Mouse (Mus musculus) E14TG2a.4 (cell line): ENCODE measurements at regions not wholly inside any gene's neighbourhood (a gene's known extent, or its start where the extent isn't known, plus 50 kb on each side); places are given as distances from the start of the nearest gene placed in this dataset.

Experiments used
- H3K27me3 ChIP-seq: 2 replicates; pipeline ENCODE4 v1.6.1; 2014; ENCODE audit warnings: low read length, control low read depth; ENCODE audit not compliant: insufficient read depth
- H3K36me3 ChIP-seq: 2 replicates; pipeline ENCODE4 v1.6.1; 2014; ENCODE audit warnings: low read length, control low read depth; ENCODE audit not compliant: insufficient read depth
- H3K4me1 ChIP-seq: replicated peaks from 2 replicates; pipeline ENCODE4 v1.6.1; 2014; ENCODE audit warnings: low read depth, low read length, control low read depth
- H3K4me3 ChIP-seq: replicated peaks from 2 replicates; pipeline ENCODE4 v1.5.1; 2014; ENCODE audit warnings: mild to moderate bottlenecking, low read length
- H3K9me3 ChIP-seq: 2 replicates; pipeline ENCODE4 v1.6.1; 2014; ENCODE audit warnings: low read length, control low read depth
- CTCF ChIP-seq: conservative IDR thresholded peaks from 2 replicates; pipeline ENCODE4 v1.5.1; 2014; ENCODE audit warnings: low read length
- NANOG ChIP-seq: IDR thresholded peaks from 2 replicates; pipeline ENCODE4 v1.6.1; 2014; ENCODE audit warnings: borderline replicate concordance, low read length, mixed read lengths
- POU5F1 ChIP-seq: IDR thresholded peaks from 2 replicates; pipeline ENCODE4 v1.6.1; 2014; ENCODE audit warnings: low read length, borderline replicate concordance

DNA sequence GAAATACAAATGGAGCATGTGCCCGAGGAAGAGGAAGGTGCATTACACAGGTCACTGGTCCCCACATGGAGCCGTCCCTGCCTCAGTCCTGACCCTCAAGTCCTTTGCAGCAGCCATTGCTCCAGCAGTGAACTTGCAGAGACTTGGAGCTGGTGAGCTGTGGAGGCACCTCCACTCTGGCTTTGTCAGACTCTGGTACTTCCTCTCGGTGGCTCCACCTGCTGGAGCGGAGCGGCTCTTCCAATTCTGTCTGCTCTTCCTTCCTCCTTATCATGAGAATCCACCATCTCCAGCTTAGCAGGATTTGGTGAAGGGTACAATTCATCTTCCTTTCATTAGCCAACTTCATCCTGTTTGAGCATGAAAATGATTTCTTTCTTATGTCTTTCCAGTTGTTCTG, 149.3 kb upstream of the Slc7a14 start:
- Histone ChIP-seq H3K9me3 (peaks cover 22% of the 10 kb centered on the region), H3K36me3 (no peaks in the 10 kb centered on the region), H3K27me3 (no peaks in the 10 kb centered on the region), H3K4me1 (peaks cover 8% of the 10 kb centered on the region; the same call in 1 of the 2 replicates), H3K4me3 (no peak overlapping the region)
- TF ChIP-seq NANOG (no peak), CTCF (peak; percentile 24)

DNA sequence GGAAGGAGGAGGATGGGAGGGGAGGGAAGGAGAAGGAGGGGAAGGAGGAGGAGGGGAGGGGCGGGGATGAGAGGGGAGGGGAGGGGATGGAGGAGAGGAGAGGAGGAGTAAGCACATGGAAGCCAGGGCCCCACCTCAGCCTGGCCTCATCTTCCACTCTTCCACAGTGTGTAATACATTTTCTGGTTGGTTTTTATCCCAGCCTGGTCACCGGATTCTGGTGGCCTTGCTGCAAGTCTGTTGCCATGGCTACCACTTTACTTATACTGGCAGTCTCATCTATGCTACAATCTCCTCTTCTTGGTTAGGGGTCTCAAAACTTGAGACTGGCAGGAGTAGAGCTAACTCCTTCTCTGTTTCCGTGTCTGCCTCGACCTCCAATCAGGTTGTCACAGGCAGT, 147.8 kb upstream of the Slc7a14 start:
- Histone ChIP-seq H3K27me3 (no peaks in the 10 kb centered on the region), H3K9me3 (peaks cover 29% of the 10 kb centered on the region), H3K4me3 (no peak overlapping the region), H3K4me1 (peaks cover 8% of the 10 kb centered on the region; the same call in 1 of the 2 replicates), H3K36me3 (no peaks in the 10 kb centered on the region)
- no peak for TF ChIP-seq POU5F1
- TF ChIP-seq CTCF, result no peak
- TF ChIP-seq NANOG, result no peak

DNA sequence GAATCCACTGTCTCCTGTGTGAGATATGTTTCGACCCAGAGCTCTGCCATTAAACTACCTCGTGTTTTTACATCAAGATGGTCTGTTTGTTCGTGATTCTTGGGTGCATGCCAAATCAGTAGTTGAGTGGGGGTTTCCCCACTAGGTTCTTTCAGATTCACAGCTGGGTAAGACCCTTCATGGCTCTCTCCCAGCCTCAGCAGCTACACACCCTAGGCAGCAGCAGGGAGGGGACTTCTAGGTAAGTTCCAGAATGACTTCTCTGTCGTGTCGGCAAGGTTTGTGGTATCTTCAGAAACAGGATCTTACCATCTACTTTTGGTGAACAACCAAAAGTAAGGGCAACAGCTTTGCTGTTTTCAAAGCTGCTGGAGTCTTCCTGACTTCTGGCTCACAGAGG, 144.9 kb upstream of the Slc7a14 start:
- no peak for TF ChIP-seq NANOG
- no peak for TF ChIP-seq CTCF
- TF ChIP-seq POU5F1, result no peak
- H3K9me3 ChIP-seq, result peaks cover 36% of the 10 kb centered on the region
- no peaks in the 10 kb centered on the region for H3K27me3 ChIP-seq
- no peaks in the 10 kb centered on the region for H3K36me3 ChIP-seq
- peaks cover 8% of the 10 kb centered on the region; the same call in 1 of the 2 replicates for H3K4me1 ChIP-seq
- H3K4me3 ChIP-seq, result no peak overlapping the region

DNA sequence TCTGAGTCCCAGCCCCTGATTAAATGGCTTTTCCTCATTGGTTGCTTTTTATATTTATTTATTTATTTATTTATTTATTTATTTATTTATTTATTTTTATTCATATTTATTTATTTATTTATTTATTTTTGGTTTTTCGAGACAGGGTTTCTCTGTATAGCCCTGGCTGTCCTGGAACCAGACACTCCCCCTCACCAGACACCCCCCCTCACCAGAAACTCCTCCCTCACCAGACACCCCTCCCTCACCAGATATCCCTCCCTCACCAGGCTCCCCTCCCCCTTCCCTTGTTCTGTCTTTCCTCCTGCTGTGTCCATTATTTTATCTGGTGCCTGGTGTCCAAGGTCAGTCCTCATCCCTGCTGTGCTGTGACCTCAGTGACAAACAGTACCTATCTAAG, 134.7 kb upstream of the Slc7a14 start:
- Histone ChIP-seq H3K4me3 (no peak overlapping the region), H3K9me3 (peaks cover 14% of the 10 kb centered on the region; the same call in 1 of the 2 replicates), H3K36me3 (no peaks in the 10 kb centered on the region), H3K4me1 (no peaks in the 10 kb centered on the region), H3K27me3 (no peaks in the 10 kb centered on the region)
- no peak for TF ChIP-seq POU5F1
- no peak for TF ChIP-seq CTCF
- no peak for TF ChIP-seq NANOG

DNA sequence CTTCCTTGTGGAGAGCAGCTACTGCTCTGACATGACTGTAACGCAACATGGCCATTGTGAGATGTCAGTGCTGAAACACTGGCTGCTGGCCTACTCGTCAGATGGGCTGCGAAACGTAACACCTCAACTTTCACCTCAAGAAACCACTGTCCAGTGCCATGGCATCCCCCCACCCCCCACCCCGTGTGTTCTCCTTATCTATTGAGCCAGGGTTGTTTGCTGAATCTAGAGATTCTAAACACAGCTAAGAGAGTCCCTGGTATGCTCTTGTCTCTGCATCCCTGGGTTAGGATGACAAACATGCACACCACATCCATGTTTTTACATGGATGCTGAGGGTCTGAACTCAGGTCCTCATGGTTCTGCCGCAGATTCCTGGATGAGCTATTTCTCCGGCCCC, 134.1 kb upstream of the Slc7a14 start:
- H3K9me3 ChIP-seq, result peaks cover 14% of the 10 kb centered on the region; the same call in 1 of the 2 replicates

DNA sequence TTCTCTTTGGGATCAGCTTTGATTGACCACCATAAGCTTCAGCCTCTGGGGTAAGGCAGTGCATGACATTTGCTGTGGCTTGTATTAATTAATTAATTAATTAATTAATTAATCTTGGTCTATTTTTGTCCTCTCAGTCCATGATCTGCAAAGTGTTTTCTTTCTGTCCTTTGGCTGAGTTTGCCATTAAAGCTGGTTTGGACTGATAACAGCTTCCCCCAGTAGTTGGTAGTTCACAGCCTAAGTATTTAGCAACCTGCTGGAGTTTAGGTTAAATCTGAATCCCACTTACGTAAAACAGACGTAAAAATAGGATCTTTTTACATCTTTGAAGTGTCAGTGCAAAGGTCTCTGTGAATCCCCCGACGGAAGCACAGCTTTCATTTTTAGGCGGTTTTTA, 133.7 kb upstream of the Slc7a14 start:
- Histone ChIP-seq H3K36me3 (no peaks in the 10 kb centered on the region), H3K4me3 (no peak overlapping the region), H3K27me3 (no peaks in the 10 kb centered on the region), H3K9me3 (peaks cover 14% of the 10 kb centered on the region; the same call in 1 of the 2 replicates), H3K4me1 (no peaks in the 10 kb centered on the region)
- TF ChIP-seq CTCF (no peak), POU5F1 (no peak), NANOG (no peak)

More for the DNA sequence above, 134.1 kb upstream of the Slc7a14 start:
- Histone ChIP-seq H3K36me3 (no peaks in the 10 kb centered on the region), H3K4me1 (no peaks in the 10 kb centered on the region), H3K27me3 (no peaks in the 10 kb centered on the region), H3K4me3 (no peak overlapping the region)
- TF ChIP-seq CTCF (no peak), POU5F1 (no peak)

DNA sequence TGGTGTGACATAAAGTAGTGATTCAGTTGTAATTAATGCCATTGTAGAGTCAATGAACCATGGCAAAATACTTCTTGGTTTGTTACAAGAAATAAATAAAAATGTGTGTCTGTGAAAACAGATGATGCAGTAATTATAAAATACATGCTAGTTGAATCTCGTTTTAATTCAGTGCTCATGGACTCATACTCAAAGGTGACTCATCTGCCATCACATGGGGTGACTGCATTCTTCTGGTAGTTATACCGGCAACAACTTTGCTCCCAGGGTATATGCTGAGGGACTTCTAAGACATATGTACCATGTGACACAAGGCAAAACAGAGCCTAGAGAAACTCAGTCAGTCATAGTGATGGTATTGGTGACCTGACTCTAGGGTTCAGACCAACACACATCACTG, 130.1 kb upstream of the Slc7a14 start:
- H3K4me1 ChIP-seq, result no peaks in the 10 kb centered on the region
- no peak for TF ChIP-seq CTCF
- TF ChIP-seq NANOG, result no peak
- no peak for TF ChIP-seq POU5F1
- H3K9me3 ChIP-seq, result peaks cover 6% of the 10 kb centered on the region; the same call in 1 of the 2 replicates
- H3K4me3 ChIP-seq, result no peak overlapping the region
- no peaks in the 10 kb centered on the region for H3K27me3 ChIP-seq
- H3K36me3 ChIP-seq, result no peaks in the 10 kb centered on the region

DNA sequence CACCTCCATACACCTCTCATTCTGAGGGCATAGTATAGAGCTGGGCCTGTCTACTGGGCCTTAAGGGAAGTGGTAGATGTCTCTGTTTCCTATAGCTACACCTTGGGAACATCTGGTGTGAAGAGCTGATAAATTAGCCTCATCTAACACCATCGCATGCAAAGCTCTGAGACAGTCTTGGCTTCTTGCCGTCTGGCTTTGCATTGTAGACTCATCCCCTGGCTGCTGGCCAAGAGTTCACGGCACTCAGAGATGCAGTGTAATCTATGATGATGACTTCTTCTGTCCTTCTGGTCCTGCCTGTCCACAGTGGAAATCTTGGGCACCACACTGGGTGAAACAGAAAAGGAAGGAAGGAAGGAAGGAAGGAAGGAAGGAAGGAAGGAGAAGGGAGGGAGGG, 127.8 kb upstream of the Slc7a14 start:
- H3K27me3 ChIP-seq, result no peaks in the 10 kb centered on the region
- peaks cover 16% of the 10 kb centered on the region; the same call in 1 of the 2 replicates for H3K9me3 ChIP-seq
- no peaks in the 10 kb centered on the region for H3K36me3 ChIP-seq
- H3K4me1 ChIP-seq, result no peaks in the 10 kb centered on the region
- no peak overlapping the region for H3K4me3 ChIP-seq
- TF ChIP-seq POU5F1, result no peak
- TF ChIP-seq CTCF, result no peak
- TF ChIP-seq NANOG, result no peak
